Mouse (Mus musculus): Measurements from ENCODE around the gene Nol9.

DNA sequence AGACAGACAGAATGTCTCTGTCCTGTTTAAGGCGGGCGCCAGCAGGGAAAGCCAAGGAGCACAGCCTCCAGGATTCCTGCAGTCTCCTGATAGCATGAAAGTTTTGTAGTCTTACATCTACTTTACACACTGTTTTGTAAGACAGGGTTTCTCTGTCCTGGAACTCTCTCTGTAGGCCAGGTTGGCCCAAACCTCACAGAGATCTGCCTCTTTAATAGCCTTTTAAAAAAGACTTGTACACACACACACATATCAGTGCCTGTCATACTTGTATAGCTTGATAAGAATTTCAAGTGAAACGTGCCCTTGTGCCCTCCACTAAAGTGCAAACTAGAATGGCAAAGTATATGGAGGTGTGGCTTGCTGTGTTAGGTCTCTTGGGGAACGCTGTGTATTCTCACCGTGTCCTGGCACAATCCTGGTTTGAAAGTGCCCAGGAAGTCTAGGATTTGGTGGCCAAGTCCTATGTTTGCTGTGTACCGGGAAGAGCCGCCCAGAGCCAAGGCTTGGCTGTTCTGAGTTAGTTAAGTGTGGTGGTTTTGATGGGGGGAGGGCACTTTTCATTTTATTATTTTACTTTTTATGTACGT is 27.9 kb upstream of the Nol9 start:
- no peak for TF ChIP-seq CTCF (IDR thresholded peaks at IDR 0.05; ENCODE audit: borderline replicate concordance, extremely low read depth, insufficient read depth, insufficient read length)
- TF ChIP-seq POLR2A (IDR thresholded peaks at IDR 0.05; ENCODE audit: borderline replicate concordance, extremely low read depth, insufficient read depth, insufficient read length, poor library complexity, severe bottlenecking): no peak
